Mouse (Mus musculus) heart, adult 9 months (tissue): ENCODE data around the gene Cerkl.

Experiments used
- DNase-seq, 2 experiments: peaks; one replicate each; pipeline ENCODE4 v3.0.0; 2022; ENCODE audit warnings: low spot score in 2 of 2

Cerkl gene

GRCm38 (mm10) chr2:79443401-79443800 lies 13.2 kb downstream of the Cerkl start:
- DNase-seq = no peak

DNA sequence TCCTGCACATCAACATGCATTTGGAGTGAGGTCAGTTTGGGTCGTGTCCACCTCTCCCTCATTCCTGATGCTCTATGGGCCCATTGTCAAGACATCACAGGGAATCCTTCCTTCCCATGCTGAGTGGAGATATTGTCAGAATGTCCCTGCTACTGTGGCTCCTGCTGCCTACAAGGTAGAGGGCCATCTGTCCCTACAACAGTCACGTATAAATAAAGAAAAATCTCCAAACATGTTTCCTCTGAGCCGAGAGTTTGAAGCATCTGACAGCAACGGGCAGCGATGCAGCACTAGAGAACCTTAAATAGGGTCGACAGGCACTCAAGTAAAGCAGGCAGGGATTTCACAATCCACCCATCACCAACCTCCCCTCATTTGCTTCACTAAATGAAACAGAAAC lies 13.7 kb downstream of the Cerkl start:
- no peak for DNase-seq

DNA sequence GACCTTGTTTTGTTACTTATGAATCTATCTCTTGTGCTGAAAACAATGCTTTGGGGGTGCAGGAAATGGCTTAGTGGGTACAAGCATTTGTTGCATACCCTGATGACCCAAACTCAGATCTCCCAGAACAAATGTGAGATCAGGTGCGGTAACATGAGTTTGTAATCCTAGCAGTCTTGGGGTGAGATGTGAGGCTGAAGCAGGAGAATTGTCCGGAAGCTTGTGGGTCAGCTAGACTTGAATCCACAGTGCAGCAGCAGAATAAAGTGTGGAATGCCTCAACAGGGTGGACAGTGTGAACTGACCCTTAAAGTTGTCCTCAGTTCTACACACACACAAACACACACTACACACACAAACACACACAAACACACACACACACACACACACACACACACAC lies 14.4 kb downstream of the Cerkl start:
- no peak for DNase-seq

DNA sequence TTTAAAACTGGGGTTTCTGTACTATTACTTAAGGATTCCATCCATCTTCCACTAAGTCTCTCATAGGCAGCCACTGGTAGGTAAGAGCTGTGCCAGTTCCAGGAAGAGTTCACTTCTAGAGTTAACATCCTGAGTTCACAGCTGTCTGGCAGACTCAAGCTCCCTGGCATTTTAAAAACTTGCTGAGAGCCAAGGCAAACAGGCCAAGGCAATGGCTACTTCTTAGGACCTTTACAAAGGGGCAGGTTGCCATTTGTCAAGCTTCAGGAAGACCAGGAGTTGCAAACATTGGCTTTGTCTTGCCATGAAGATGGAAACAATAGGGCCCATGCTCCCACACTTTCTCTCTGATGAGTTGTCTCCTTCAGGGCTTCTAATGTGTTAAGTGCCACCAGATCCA lies 26.5 kb downstream of the Cerkl start:
- no peak for DNase-seq

GRCm38 (mm10) chr2:79429650-79430049 lies 26.9 kb downstream of the Cerkl start:
- DNase-seq = peak; percentile 19 to 58

DNA sequence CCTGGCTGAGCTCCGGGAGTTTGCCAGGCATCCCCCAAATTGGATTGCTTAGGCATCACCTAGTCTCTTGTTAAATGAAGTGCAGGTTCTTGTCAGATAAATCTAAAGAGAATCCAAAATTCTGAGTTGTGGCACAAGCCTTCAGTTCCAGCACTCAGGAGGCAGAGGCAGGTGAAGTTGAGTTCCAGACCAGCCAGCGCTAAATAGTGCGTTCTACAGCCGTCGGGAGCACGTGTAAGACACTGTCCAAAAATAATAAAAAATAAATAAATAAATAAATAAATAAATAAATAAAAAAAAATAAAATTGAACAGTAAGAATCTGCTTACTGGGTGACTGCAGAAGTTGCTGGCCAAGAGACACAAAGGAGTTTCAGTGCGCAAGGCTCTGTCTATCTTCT lies 27.5 kb downstream of the Cerkl start:
- no peak for DNase-seq

DNA sequence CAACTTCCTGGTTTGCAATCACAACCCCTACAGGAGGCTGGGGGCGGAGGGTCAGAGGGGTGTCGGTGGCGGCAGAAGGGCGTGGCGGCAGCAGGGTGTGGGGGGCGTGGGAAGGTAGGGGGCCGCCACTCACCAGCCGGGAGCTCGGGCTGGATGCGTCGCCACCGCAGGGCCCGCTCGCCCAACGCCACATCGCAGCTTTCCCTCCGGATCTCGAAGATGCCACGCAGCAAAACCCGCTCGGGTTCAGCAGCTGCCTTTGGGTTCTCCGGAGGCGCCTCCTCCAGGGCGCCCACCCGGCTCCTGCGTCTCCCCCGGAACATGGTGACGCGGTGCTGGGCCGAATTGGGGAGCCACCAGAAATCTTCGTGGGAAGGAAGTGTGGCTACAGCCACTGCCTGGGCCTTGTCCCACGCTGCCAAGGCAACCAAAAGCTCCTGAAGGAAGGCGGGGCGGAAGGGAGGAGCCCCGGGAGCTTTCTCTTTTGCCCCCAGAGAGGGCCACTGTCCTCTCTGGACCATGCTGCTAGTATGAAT lies 27.9 kb downstream of the Cerkl start:
- DNase-seq = peak; percentile 22 to 45

- DNase-seq = no peak
These were observed 28.6 kb downstream of the Cerkl start for GRCm38 (mm10) chr2:79428022-79428421.

- DNase-seq = no peak
These were observed 34.9 kb downstream of the Cerkl start for GRCm38 (mm10) chr2:79421696-79422095.

- no peak for DNase-seq
These were observed 42.1 kb downstream of the Cerkl start for GRCm38 (mm10) chr2:79414505-79414904.

GRCm38 (mm10) chr2:79410903-79411255 lies 45.7 kb downstream of the Cerkl start:
- no peak for DNase-seq

DNA sequence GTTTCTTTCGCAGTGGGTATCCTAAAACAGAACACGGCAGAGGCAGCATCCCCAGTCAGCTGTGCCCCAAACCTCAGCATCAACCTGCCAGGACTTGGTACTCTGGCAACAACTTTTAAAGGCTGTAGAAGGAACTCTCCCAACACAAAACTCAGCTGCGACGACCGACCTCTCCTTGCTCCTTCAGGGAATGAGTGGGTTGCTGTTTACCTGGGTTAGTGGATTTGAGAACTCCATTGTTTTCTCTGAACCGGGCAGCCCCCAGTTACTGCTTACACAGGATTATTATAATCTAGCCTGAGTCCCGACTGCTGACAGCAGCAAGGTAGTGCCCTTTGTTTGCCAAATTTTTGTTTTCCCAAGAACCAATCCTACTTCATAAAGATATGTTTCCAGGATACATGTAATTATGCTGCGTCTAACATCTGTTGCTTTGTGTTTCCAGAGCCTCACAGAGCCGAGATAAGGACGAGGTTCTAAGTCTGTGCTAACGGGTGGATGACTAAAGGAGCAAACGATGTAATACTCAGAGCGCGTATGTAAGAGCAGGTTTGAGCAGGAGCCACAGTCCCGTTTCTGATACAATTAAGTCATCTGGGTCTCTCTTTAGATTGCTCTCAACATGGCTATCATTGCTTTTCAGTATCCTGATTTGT lies 46.2 kb downstream of the Cerkl start:
- no peak for DNase-seq

GRCm38 (mm10) chr2:79405661-79406405 lies 50.8 kb downstream of the Cerkl start:
- no peak for DNase-seq

GRCm38 (mm10) chr2:79400045-79400444 lies 56.5 kb downstream of the Cerkl start:
- no peak for DNase-seq

DNA sequence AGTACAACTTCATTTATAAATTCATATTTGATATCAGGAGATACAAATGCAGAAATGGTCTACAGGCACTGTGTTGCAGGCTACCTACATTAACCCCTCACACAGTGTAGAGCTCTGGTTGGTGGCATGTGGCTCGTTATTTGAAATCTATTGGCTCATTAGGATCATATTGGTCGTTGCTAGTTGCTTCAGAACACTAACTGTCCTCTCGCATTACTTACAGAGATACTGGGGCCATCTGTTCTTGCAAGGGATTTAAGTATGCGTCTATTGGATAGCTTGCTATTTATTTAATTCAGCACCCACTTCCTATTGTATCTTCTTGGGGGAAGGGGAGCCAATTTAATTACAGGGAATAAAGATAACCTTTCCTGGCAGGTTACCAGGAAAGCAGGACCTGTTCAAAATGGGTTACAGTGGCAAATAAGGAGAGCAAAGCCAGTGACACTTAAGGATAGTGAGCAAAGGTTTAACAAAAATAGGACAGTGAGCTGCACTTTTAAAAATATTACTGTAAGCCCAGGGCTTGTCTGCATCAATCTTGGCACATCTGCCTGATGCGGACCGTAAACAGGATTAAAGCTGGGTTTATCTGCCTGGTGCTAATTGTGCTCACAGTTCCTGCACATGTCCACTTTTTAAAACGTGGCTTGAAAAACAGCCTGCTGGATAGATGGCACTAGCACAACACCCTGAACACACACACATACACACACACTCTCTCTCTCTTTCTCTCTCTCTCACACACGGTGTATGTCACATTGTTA lies 57.2 kb downstream of the Cerkl start:
- no peak for DNase-seq

DNA sequence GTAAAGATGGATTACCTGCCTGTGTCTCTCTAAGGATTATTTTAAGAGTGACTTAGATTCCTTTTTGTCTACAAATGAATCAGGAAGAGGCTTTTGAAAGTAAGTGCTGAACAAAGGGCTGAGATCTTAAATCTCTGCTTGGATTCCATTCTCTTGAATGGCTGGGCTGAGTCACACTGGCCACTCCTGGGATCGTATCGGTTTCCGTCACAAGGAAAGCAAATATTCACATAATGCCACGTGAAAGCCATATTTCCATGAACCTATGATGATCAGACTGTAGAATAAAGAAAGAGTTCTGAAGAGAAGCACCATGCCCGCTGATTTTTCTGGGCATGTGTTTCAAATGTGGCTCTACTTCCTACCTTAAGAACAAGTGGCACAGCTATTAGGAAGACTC lies 57.8 kb downstream of the Cerkl start:
- DNase-seq = no peak

- no peak for DNase-seq
These were observed 58.2 kb downstream of the Cerkl start for GRCm38 (mm10) chr2:79398343-79398742.

GRCm38 (mm10) chr2:79397107-79397506 lies 59.5 kb downstream of the Cerkl start:
- DNase-seq = no peak

- DNase-seq = no peak
These were observed 77.2 kb downstream of the Cerkl start for GRCm38 (mm10) chr2:79379087-79380041.

DNA sequence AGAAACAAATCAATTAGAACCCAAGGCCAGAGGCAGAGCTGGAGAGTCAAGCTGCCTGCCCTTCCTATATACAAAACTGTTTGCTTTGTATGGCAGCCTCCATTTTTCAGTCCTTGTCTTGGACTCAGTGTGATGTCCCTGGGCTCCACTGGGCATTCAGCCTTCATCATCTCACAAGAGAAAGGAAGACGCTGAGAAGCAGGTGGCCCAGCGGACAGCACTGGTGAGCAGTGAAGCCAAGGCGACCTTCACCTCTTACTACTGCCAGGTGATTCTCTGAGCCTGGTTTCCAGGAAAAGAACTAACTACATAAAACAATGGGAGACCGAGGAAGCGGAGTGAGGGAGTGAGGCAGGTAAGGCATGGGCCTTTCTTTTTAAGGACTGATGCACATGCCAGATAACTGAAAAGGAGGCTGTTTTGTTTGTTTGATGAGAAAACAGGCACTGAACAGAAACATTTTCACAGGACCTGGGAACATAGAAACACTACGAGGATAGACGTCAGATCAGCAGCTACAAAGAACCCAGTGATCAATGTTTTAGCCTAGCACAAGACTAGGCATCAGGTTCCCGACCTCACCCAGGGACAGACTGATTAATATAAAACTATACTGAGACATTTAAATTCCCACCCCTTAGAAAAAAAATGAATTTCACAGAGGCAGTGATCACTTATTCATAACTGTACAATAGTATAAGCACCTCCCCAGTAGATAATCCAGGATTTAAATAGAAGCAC lies 78.1 kb downstream of the Cerkl start:
- DNase-seq = no peak
